ENCODE assay signal across 13 mouse cellular contexts in genomic region chr19:53567864-53568263, GRCm38 (mm10). TPM values are rescaled to one million over a fixed set of nuclear protein-coding genes. Genes with fewer than 3 reads are reported as not detected.
DNase-seq lines count a peak whose midpoint lies in the region; ATAC-seq lines count a peak whose summit lies in the region.
"Had no signal": no experiment of that assay in that cellular context is flagged by ENCODE, and none has a peak within 500 bp of the region (broad histone marks: within the 10 kb centered on the region; RNA-seq: fewer than 3 reads in every experiment).

No protein-coding gene starts in this region.

- H3K4me2 ChIP-seq in hindbrain, embryonic 14.5 days (replicated peaks) = peak overlapping the region; percentile 17
- H3K4me2 ChIP-seq in neural tube, embryonic 13.5 days = peak overlapping the region; percentile 37
- H3K4me2 ChIP-seq in intestine, embryonic 15.5 days (replicated peaks) = no peak overlapping the region
- H3K4me2 ChIP-seq: embryonic facial prominence, embryonic 15.5 days; liver, embryonic 15.5 days had no signal

- peak; percentile 65 for DNase-seq in heart, adult 11 months
- DNase-seq in heart, postnatal 14 days = no peak
- DNase-seq in embryonic facial prominence, embryonic 10.5 days (ENCODE audit: low spot score) = peak; percentile 27
- DNase-seq in hindbrain, embryonic 14.5 days (ENCODE audit: low spot score) = peak; percentile 32
- DNase-seq in kidney, adult 18-20 months = no peak
- DNase-seq in gastrocnemius, postnatal 14 days = no peak
- DNase-seq: heart, adult 18-20 months; spleen, adult 18-20 months had no signal

- H3K9me3 ChIP-seq in embryonic facial prominence, embryonic 10.5 days = no peaks in the 10 kb centered on the region; the same call in 1 of the 2 replicates
- no peaks in the 10 kb centered on the region for H3K9me3 ChIP-seq in hindbrain, embryonic 14.5 days (ENCODE audit: control insufficient read depth, low read length)
- H3K9me3 ChIP-seq in neural tube, embryonic 13.5 days = no peaks in the 10 kb centered on the region
- no peaks in the 10 kb centered on the region for H3K9me3 ChIP-seq in intestine, embryonic 15.5 days
- H3K9me3 ChIP-seq: embryonic facial prominence, embryonic 15.5 days; liver, embryonic 15.5 days had no signal

- intact Hi-C loops in heart, postnatal 14 days (cut with DNase I) = no loop called here
- intact Hi-C loops in gastrocnemius, postnatal 14 days (cut with DNase I; ENCODE audit: low total_unique reads) = no loop called here

- no peak overlapping the region for H3K4me3 ChIP-seq in embryonic facial prominence, embryonic 10.5 days
- peak overlapping the region; percentile 9; the same call in 1 of the 2 replicates for H3K4me3 ChIP-seq in hindbrain, embryonic 14.5 days (replicated peaks; ENCODE audit: low read length)
- H3K4me3 ChIP-seq in neural tube, embryonic 13.5 days = no peak overlapping the region
- H3K4me3 ChIP-seq in intestine, embryonic 15.5 days (replicated peaks) = no peak overlapping the region
- H3K4me3 ChIP-seq: embryonic facial prominence, embryonic 15.5 days; left cerebral cortex, adult 2 months; liver, embryonic 15.5 days had no signal

- WGBS in embryonic facial prominence, embryonic 10.5 days = 28% methylated on average over 11 of the region's 11 CpGs
- WGBS in hindbrain, embryonic 14.5 days = 12% methylated on average over 11 of the region's 11 CpGs
- WGBS in neural tube, embryonic 13.5 days = 7% methylated on average over 11 of the region's 11 CpGs
- WGBS in intestine, embryonic 15.5 days = 54% methylated on average over 11 of the region's 11 CpGs

- no peak overlapping the region for H3K27ac ChIP-seq in embryonic facial prominence, embryonic 10.5 days (replicated peaks)
- no peak overlapping the region for H3K27ac ChIP-seq in hindbrain, embryonic 14.5 days
- no peak overlapping the region; the same call in 1 of the 2 replicates for H3K27ac ChIP-seq in neural tube, embryonic 13.5 days (replicated peaks)
- no peak overlapping the region for H3K27ac ChIP-seq in intestine, embryonic 15.5 days
- H3K27ac ChIP-seq: embryonic facial prominence, embryonic 15.5 days; left cerebral cortex, adult 2 months; liver, embryonic 15.5 days had no signal

- no peak; the same call in 1 of the 2 replicates for ATAC-seq in hindbrain, embryonic 14.5 days (ENCODE audit: low FRiP score)
- ATAC-seq in neural tube, embryonic 13.5 days (ENCODE audit: low read depth) = no peak
- no peak for ATAC-seq in intestine, embryonic 15.5 days

- H3K27me3 ChIP-seq in embryonic facial prominence, embryonic 10.5 days (replicated peaks; ENCODE audit: low read depth, poor library complexity, severe bottlenecking) = no peaks in the 10 kb centered on the region
- H3K27me3 ChIP-seq in hindbrain, embryonic 14.5 days (ENCODE audit: control insufficient read depth, insufficient read depth, low read length) = no peaks in the 10 kb centered on the region
- H3K27me3 ChIP-seq in neural tube, embryonic 13.5 days = no peaks in the 10 kb centered on the region
- no peaks in the 10 kb centered on the region for H3K27me3 ChIP-seq in intestine, embryonic 15.5 days (replicated peaks)
- H3K27me3 ChIP-seq: embryonic facial prominence, embryonic 15.5 days; liver, embryonic 15.5 days had no signal

- peak overlapping the region; percentile 28; the same call in 1 of the 2 replicates for H3K9ac ChIP-seq in hindbrain, embryonic 14.5 days
- H3K9ac ChIP-seq in neural tube, embryonic 13.5 days = 0 out of 2 replicates have a peak overlapping the region, but pooled peaks have one; percentile 17
- H3K9ac ChIP-seq in intestine, embryonic 15.5 days = no peak overlapping the region
- H3K9ac ChIP-seq: embryonic facial prominence, embryonic 15.5 days; liver, embryonic 15.5 days had no signal

- no peaks in the 10 kb centered on the region for H3K36me3 ChIP-seq in embryonic facial prominence, embryonic 10.5 days (replicated peaks)
- no peaks in the 10 kb centered on the region for H3K36me3 ChIP-seq in hindbrain, embryonic 14.5 days (replicated peaks; ENCODE audit: control insufficient read depth, insufficient read depth)
- no peaks in the 10 kb centered on the region for H3K36me3 ChIP-seq in neural tube, embryonic 13.5 days
- no peaks in the 10 kb centered on the region for H3K36me3 ChIP-seq in intestine, embryonic 15.5 days
- H3K36me3 ChIP-seq: embryonic facial prominence, embryonic 15.5 days; liver, embryonic 15.5 days had no signal

- H3K4me1 ChIP-seq in embryonic facial prominence, embryonic 10.5 days = peaks cover 8% of the 10 kb centered on the region
- no peaks in the 10 kb centered on the region for H3K4me1 ChIP-seq in hindbrain, embryonic 14.5 days (replicated peaks; ENCODE audit: control insufficient read depth, insufficient read depth, low read length)
- H3K4me1 ChIP-seq in neural tube, embryonic 13.5 days (replicated peaks) = 0 out of 2 replicates have a peak, but pooled peaks cover 5% of the 10 kb centered on the region
- H3K4me1 ChIP-seq in intestine, embryonic 15.5 days (replicated peaks) = 0 out of 2 replicates have a peak, but pooled peaks cover 3% of the 10 kb centered on the region
- H3K4me1 ChIP-seq: embryonic facial prominence, embryonic 15.5 days had no signal

RNA-seq across cellular contexts. Expression of gene Nutf2-ps1, which starts 21.0 kb away (rescaled TPM):
- total RNA-seq in heart, postnatal 14 days (2021) = 10 to 100 TPM; 85.0 to 85.9 TPM
- polyA plus RNA-seq in embryonic facial prominence, embryonic 10.5 days (2016; fragmentation: Nextera tagmentation; extraction: Ambion mirVana) = 567 and 585 TPM in 2 replicates
- polyA plus RNA-seq in hindbrain, embryonic 14.5 days (2014; fragmentation: Nextera tagmentation; extraction: Ambion mirVana) = 190 and 201 TPM in 2 replicates
- 295 and 317 TPM in 2 replicates for polyA plus RNA-seq in neural tube, embryonic 13.5 days (2015; fragmentation: Nextera tagmentation; extraction: Ambion mirVana)
- polyA plus RNA-seq in intestine, embryonic 15.5 days (2015; fragmentation: Nextera tagmentation; extraction: Ambion mirVana) = 366 and 397 TPM in 2 replicates
- total RNA-seq in gastrocnemius, postnatal 14 days (2021) = 10 to 100 TPM; 74.8 to 76.8 TPM

RNA-seq across cellular contexts. Expression of gene Smc3, which starts 32.3 kb away (rescaled TPM):
- total RNA-seq in heart, postnatal 14 days (2021) = 10 to 100 TPM; 22.1 to 22.8 TPM
- 73.1 and 79.1 TPM in 2 replicates for polyA plus RNA-seq in embryonic facial prominence, embryonic 10.5 days (2016; fragmentation: Nextera tagmentation; extraction: Ambion mirVana)
- polyA plus RNA-seq in hindbrain, embryonic 14.5 days (2014; fragmentation: Nextera tagmentation; extraction: Ambion mirVana) = 50.0 and 53.1 TPM in 2 replicates
- 60.4 and 69.3 TPM in 2 replicates for polyA plus RNA-seq in neural tube, embryonic 13.5 days (2015; fragmentation: Nextera tagmentation; extraction: Ambion mirVana)
- polyA plus RNA-seq in intestine, embryonic 15.5 days (2015; fragmentation: Nextera tagmentation; extraction: Ambion mirVana) = 57.0 and 63.2 TPM in 2 replicates
- 10 to 100 TPM; 15.6 to 17.5 TPM for total RNA-seq in gastrocnemius, postnatal 14 days (2021)

RNA-seq across cellular contexts. Expression of gene Dusp5, which starts 39.0 kb away (rescaled TPM):
- 10 to 100 TPM in 1 of 2 experiments, 1 to 10 TPM in 1; 9.9 to 10.0 TPM for total RNA-seq in heart, postnatal 14 days (2021)
- polyA plus RNA-seq in embryonic facial prominence, embryonic 10.5 days (2016; fragmentation: Nextera tagmentation; extraction: Ambion mirVana) = 6.9 and 7.8 TPM in 2 replicates
- polyA plus RNA-seq in hindbrain, embryonic 14.5 days (2014; fragmentation: Nextera tagmentation; extraction: Ambion mirVana) = 3.0 and 4.6 TPM in 2 replicates
- 2.7 TPM in 2 replicates for polyA plus RNA-seq in neural tube, embryonic 13.5 days (2015; fragmentation: Nextera tagmentation; extraction: Ambion mirVana)
- 8.7 and 9.0 TPM in 2 replicates for polyA plus RNA-seq in intestine, embryonic 15.5 days (2015; fragmentation: Nextera tagmentation; extraction: Ambion mirVana)
- 1 to 10 TPM; 1.3 to 2.2 TPM for total RNA-seq in gastrocnemius, postnatal 14 days (2021)

Comparison
In these comparisons a context has a peak if more than half of its experiments do, and no peak if none do; other contexts are left out.
1. DNase-seq: peak in heart, adult 11 months (single experiment), embryonic facial prominence, embryonic 10.5 days (single experiment) and hindbrain, embryonic 14.5 days (single experiment); none in heart, postnatal 14 days (0 of 2), kidney, adult 18-20 months (single experiment) and gastrocnemius, postnatal 14 days (single experiment).